Comparison of ENCODE assay signal across 8 mouse cellular contexts in genomic region chr12:81630520-81630914, GRCm38 (mm10). TPM values are rescaled to one million over a fixed set of nuclear protein-coding genes. Genes with fewer than 3 reads are reported as not detected.
A peak's percentile ranks its signal among the peaks of the same experiment; 100 is the strongest.
DNase-seq lines count a peak whose midpoint lies in the region; ATAC-seq and TF ChIP-seq lines count a peak whose summit lies in the region.

No protein-coding gene starts in this region.

- peak; percentile 1 for DNase-seq in ovary, postnatal 10 days (ENCODE audit: low spot score)
- no peak for DNase-seq in ovary, postnatal 14 days (ENCODE audit: low spot score)
- DNase-seq in forebrain, embryonic 11.5 days (ENCODE audit: low spot score): peak; percentile 79
- peak; percentile 44 to 48 for DNase-seq in layer of hippocampus, postnatal 36 days
- DNase-seq in lung, postnatal 0 days (ENCODE audit: low spot score): peak; percentile 77
- DNase-seq in right cerebral cortex, postnatal 4 days: peak; percentile 67
- no peak for DNase-seq in thymus, postnatal 10 days (ENCODE audit: low spot score in 2 of 2)

- TF ChIP-seq CTCF in lung, postnatal 0 days (IDR thresholded peaks at IDR 0.05): no peak

- peak; percentile 71 for ATAC-seq in forebrain, embryonic 11.5 days (replicated peaks; ENCODE audit: low FRiP score)
- ATAC-seq in heart, embryonic 16.5 days (replicated peaks; ENCODE audit: extremely low read depth, insufficient read depth, low FRiP score): peak; percentile 15; the same call in 1 of the 2 replicates
- peak; percentile 80 for ATAC-seq in lung, postnatal 0 days

- H3K27me3 ChIP-seq in forebrain, embryonic 11.5 days (ENCODE audit: control insufficient read depth, insufficient read depth, low read length): no peaks in the 10 kb centered on the region
- peaks cover 47% of the 10 kb centered on the region for H3K27me3 ChIP-seq in heart, embryonic 16.5 days (ENCODE audit: control insufficient read depth, insufficient read depth, low read length)
- peaks cover 29% of the 10 kb centered on the region for H3K27me3 ChIP-seq in lung, postnatal 0 days (replicated peaks; ENCODE audit: insufficient read depth, low read length)

- no peaks in the 10 kb centered on the region for H3K9me3 ChIP-seq in forebrain, embryonic 11.5 days (ENCODE audit: control insufficient read depth, low read length)
- no peaks in the 10 kb centered on the region for H3K9me3 ChIP-seq in heart, embryonic 16.5 days (replicated peaks; ENCODE audit: control insufficient read depth, low read length)
- no peaks in the 10 kb centered on the region for H3K9me3 ChIP-seq in lung, postnatal 0 days (ENCODE audit: low read length)

- peak overlapping the region; percentile 93 for H3K4me2 ChIP-seq in forebrain, embryonic 11.5 days (ENCODE audit: low read depth, low read length, severe bottlenecking)
- peak overlapping the region; percentile 97 for H3K4me2 ChIP-seq in heart, embryonic 16.5 days (ENCODE audit: low read depth, low read length)
- H3K4me2 ChIP-seq in lung, postnatal 0 days (replicated peaks; ENCODE audit: low read depth, low read length): peak overlapping the region; percentile 84

- no peaks in the 10 kb centered on the region for H3K36me3 ChIP-seq in forebrain, embryonic 11.5 days (ENCODE audit: control insufficient read depth, insufficient read depth, low read length)
- H3K36me3 ChIP-seq in heart, embryonic 16.5 days (ENCODE audit: control insufficient read depth, insufficient read depth): no peaks in the 10 kb centered on the region
- H3K36me3 ChIP-seq in lung, postnatal 0 days (ENCODE audit: insufficient read depth, low read length): no peaks in the 10 kb centered on the region

- TF ChIP-seq EP300 in lung, postnatal 0 days (IDR thresholded peaks at IDR 0.05): no peak

- H3K27ac ChIP-seq in forebrain, embryonic 11.5 days (ENCODE audit: low read depth, low read length): no peak overlapping the region
- no peak overlapping the region for H3K27ac ChIP-seq in heart, embryonic 16.5 days (ENCODE audit: low read length)
- H3K27ac ChIP-seq in lung, postnatal 0 days (ENCODE audit: low read length): peak overlapping the region; percentile 63

- peak overlapping the region; percentile 69 for H3K4me3 ChIP-seq in forebrain, embryonic 11.5 days (ENCODE audit: low read depth, low read length)
- peak overlapping the region; percentile 64 for H3K4me3 ChIP-seq in heart, embryonic 16.5 days (ENCODE audit: low read length)
- H3K4me3 ChIP-seq in lung, postnatal 0 days (ENCODE audit: low read depth, low read length): peak overlapping the region; percentile 55

- WGBS in forebrain, embryonic 11.5 days: under 1% methylated on average over 16 of the region's 16 CpGs
- WGBS in heart, embryonic 16.5 days: 2% methylated on average over 16 of the region's 16 CpGs
- 2% methylated on average over 16 of the region's 16 CpGs for WGBS in lung, postnatal 0 days

- H3K4me1 ChIP-seq in forebrain, embryonic 11.5 days (replicated peaks; ENCODE audit: control insufficient read depth, insufficient read depth, low read length): no peaks in the 10 kb centered on the region; the same call in 1 of the 2 replicates
- H3K4me1 ChIP-seq in heart, embryonic 16.5 days (ENCODE audit: control insufficient read depth, insufficient read depth, low read length): 0 out of 2 replicates have a peak, but pooled peaks cover 2% of the 10 kb centered on the region
- no peaks in the 10 kb centered on the region; the same call in 1 of the 2 replicates for H3K4me1 ChIP-seq in lung, postnatal 0 days (ENCODE audit: insufficient read depth, low read depth, low read length)

- H3K9ac ChIP-seq in forebrain, embryonic 11.5 days (ENCODE audit: low read length): peak overlapping the region; percentile 86
- H3K9ac ChIP-seq in heart, embryonic 16.5 days (ENCODE audit: low read length): peak overlapping the region; percentile 71
- no peak overlapping the region for H3K9ac ChIP-seq in lung, postnatal 0 days (replicated peaks; ENCODE audit: low read depth)

RNA-seq across cellular contexts. Expression of gene Ttc9, which starts 0.5 kb away (rescaled TPM):
- 2.9 and 3.1 TPM in 2 replicates for polyA plus RNA-seq in forebrain, embryonic 11.5 days (2014; fragmentation: Nextera tagmentation; extraction: Ambion mirVana)
- polyA plus RNA-seq in heart, embryonic 16.5 days (2015; fragmentation: Nextera tagmentation; extraction: Ambion mirVana): 4.0 and 4.5 TPM in 2 replicates
- 10 to 100 TPM; 39.2 to 42.0 TPM for total RNA-seq in layer of hippocampus, postnatal 36 days (2021)
- polyA plus RNA-seq in lung, postnatal 0 days (2015; fragmentation: Nextera tagmentation; extraction: Ambion mirVana): 13.0 and 17.7 TPM in 2 replicates

RNA-seq across cellular contexts. Expression of gene Med6, which starts 35.7 kb away (rescaled TPM):
- 72.3 and 81.1 TPM in 2 replicates for polyA plus RNA-seq in forebrain, embryonic 11.5 days (2014; fragmentation: Nextera tagmentation; extraction: Ambion mirVana)
- 40.1 and 43.0 TPM in 2 replicates for polyA plus RNA-seq in heart, embryonic 16.5 days (2015; fragmentation: Nextera tagmentation; extraction: Ambion mirVana)
- 10 to 100 TPM; 29.9 to 32.0 TPM for total RNA-seq in layer of hippocampus, postnatal 36 days (2021)
- 40.4 and 42.7 TPM in 2 replicates for polyA plus RNA-seq in lung, postnatal 0 days (2015; fragmentation: Nextera tagmentation; extraction: Ambion mirVana)

Comparison
In these comparisons a context has a peak if more than half of its experiments do, and no peak if none do; other contexts are left out.
1. DNase-seq: peak in ovary, postnatal 10 days (single experiment), forebrain, embryonic 11.5 days (single experiment), layer of hippocampus, postnatal 36 days (2 of 2), lung, postnatal 0 days (single experiment) and right cerebral cortex, postnatal 4 days (single experiment); none in ovary, postnatal 14 days (single experiment) and thymus, postnatal 10 days (0 of 2).
2. ATAC-seq: peak in every context shown above with its lines; median percentile 80 in lung, postnatal 0 days; 71 in forebrain, embryonic 11.5 days; 15 in heart, embryonic 16.5 days.
3. Peak in every context shown above with its lines, with median percentiles within 50 percentile points of each other: H3K4me2 ChIP-seq and H3K4me3 ChIP-seq.